Comparison of ENCODE assay signal across 9 mouse cellular contexts in genomic region chr2:94246851-94247471, GRCm38 (mm10).
DNase-seq lines count a peak whose midpoint lies in the region; ATAC-seq lines count a peak whose summit lies in the region.
"Had no signal": no experiment of that assay in that cellular context is flagged by ENCODE, and none has a peak within 500 bp of the region (broad histone marks: within the 10 kb centered on the region; RNA-seq: fewer than 3 reads in every experiment).

No protein-coding gene starts in this region.

- H3K36me3 ChIP-seq in kidney, embryonic 16.5 days (ENCODE audit: insufficient read depth, low read length), result no peaks in the 10 kb centered on the region
- H3K36me3 ChIP-seq: liver, embryonic 13.5 days had no signal

- H3K9me3 ChIP-seq in kidney, embryonic 16.5 days (ENCODE audit: low read length), result no peaks in the 10 kb centered on the region
- H3K9me3 ChIP-seq: liver, embryonic 13.5 days had no signal

- no peak overlapping the region for H3K9ac ChIP-seq in kidney, embryonic 16.5 days (replicated peaks; ENCODE audit: low read length)
- H3K9ac ChIP-seq: liver, embryonic 13.5 days had no signal

- DNase-seq in kidney, postnatal 4 days, result no peak
- peak; percentile 84 to 88 for DNase-seq in cerebellum, adult 18-20 months
- DNase-seq in frontal cortex, adult 2 months (ENCODE audit: extremely low spot score in 1 of 2, low spot score in 1 of 2), result peak; percentile 81 to 84
- peak; percentile 79 to 82 for DNase-seq in left cerebral cortex, postnatal 36 days (ENCODE audit: low spot score in 2 of 2)
- peak; percentile 81 to 88 for DNase-seq in right cerebral cortex, postnatal 36 days (ENCODE audit: low spot score in 2 of 2)
- no peak for DNase-seq in spleen, postnatal 36 days (ENCODE audit: low spot score in 2 of 2)
- no peak for DNase-seq in thymus, postnatal 0 days (ENCODE audit: low spot score)
- DNase-seq: liver, embryonic 13.5 days had no signal

- H3K27me3 ChIP-seq in kidney, embryonic 16.5 days (ENCODE audit: insufficient read depth, low read length), result peaks cover 80% of the 10 kb centered on the region

- no peak for ATAC-seq in kidney, embryonic 16.5 days (ENCODE audit: low FRiP score, low TSS enrichment)

- H3K27ac ChIP-seq in kidney, embryonic 16.5 days (ENCODE audit: low read length), result no peak overlapping the region
- H3K27ac ChIP-seq: liver, embryonic 13.5 days had no signal

- H3K4me2 ChIP-seq in kidney, embryonic 16.5 days (replicated peaks; ENCODE audit: low read depth, low read length), result peak overlapping the region; percentile 32
- H3K4me2 ChIP-seq: liver, embryonic 13.5 days had no signal

- H3K4me3 ChIP-seq in kidney, embryonic 16.5 days (ENCODE audit: low read length), result no peak overlapping the region
- H3K4me3 ChIP-seq: liver, embryonic 13.5 days had no signal

- WGBS in kidney, embryonic 16.5 days, result under 1% methylated on average over 30 of the region's 30 CpGs

- intact Hi-C loops in left cerebral cortex, postnatal 36 days (cut with DNase I), result loop anchor here (2.0 to 5.0 kb wide), 2 partner anchors 18 to 125 kb away; no protein-coding TSS in a partner anchor

- H3K4me1 ChIP-seq in kidney, embryonic 16.5 days (ENCODE audit: insufficient read depth, low read length), result peaks cover 5% of the 10 kb centered on the region; the same call in 1 of the 2 replicates

Comparison
In these comparisons a context has a peak if more than half of its experiments do, and no peak if none do; other contexts are left out.
1. DNase-seq: peak in cerebellum, adult 18-20 months (2 of 2), frontal cortex, adult 2 months (2 of 2), left cerebral cortex, postnatal 36 days (2 of 2) and right cerebral cortex, postnatal 36 days (2 of 2); none in kidney, postnatal 4 days (0 of 2), spleen, postnatal 36 days (0 of 2) and thymus, postnatal 0 days (single experiment).